Mouse (Mus musculus) CH12.LX (cell line): ENCODE measurements at regions not wholly inside any gene's neighbourhood (a gene's known extent, or its start where the extent isn't known, plus 50 kb on each side); places are given as distances from the start of the nearest gene placed in this dataset.

Source experiments
- DNase-seq: peaks from one replicate; pipeline ENCODE4 v3.0.0-alpha.2; 2013; ENCODE audit errors: extremely low read depth
- H3K27ac ChIP-seq: 2 replicates; pipeline ENCODE4 v1.5.1; 2012; ENCODE audit warnings: low read depth, mild to moderate bottlenecking, control low read depth, moderate library complexity; ENCODE audit not compliant: insufficient read depth
- H3K27me3 ChIP-seq: replicated peaks from 2 replicates; pipeline ENCODE3; 2012; ENCODE audit warnings: inconsistent platforms
- H3K36me3 ChIP-seq, 2 experiments: replicated peaks in 1 of 2; 2 replicates each; pipeline versions ENCODE3 to v1.6.1; 2012; ENCODE audit warnings: inconsistent platforms in 1 of 2, low read length in 1 of 2, mild to moderate bottlenecking in 1 of 2, mixed read lengths in 1 of 2, moderate library complexity in 1 of 2; ENCODE audit not compliant: control insufficient read depth in 1 of 2, insufficient read depth in 1 of 2
- H3K4me1 ChIP-seq, 2 experiments: 2 replicates each; pipeline ENCODE4 v1.6.1; 2012; ENCODE audit warnings: inconsistent platforms in 1 of 2, moderate library complexity in 1 of 2; ENCODE audit not compliant: insufficient read depth in 2 of 2, control insufficient read depth in 1 of 2
- H3K4me2 ChIP-seq: 2 replicates; pipeline ENCODE4 v1.6.1; 2012; ENCODE audit warnings: low read depth, mild to moderate bottlenecking, control low read depth; ENCODE audit not compliant: poor library complexity, insufficient read depth, severe bottlenecking
- H3K4me3 ChIP-seq, 3 experiments: fragments of 150-350 bp in 1 of 3; sonication (generic) in 1 of 3; replicated peaks in 1 of 3; 2 replicates each; pipeline versions ENCODE3 to v1.5.1; 2011 to 2012; ENCODE audit warnings: low read depth in 2 of 3, low read length in 2 of 3, mild to moderate bottlenecking in 2 of 3, moderate library complexity in 2 of 3, control low read depth in 1 of 3, improper control_type of control experiment in 1 of 3, inconsistent platforms in 1 of 3, mixed read lengths in 1 of 3; ENCODE audit not compliant: poor library complexity in 1 of 3
- H3K79me2 ChIP-seq: replicated peaks from 2 replicates; pipeline ENCODE4 v1.6.1; 2012; ENCODE audit warnings: mild to moderate bottlenecking, moderate library complexity; ENCODE audit not compliant: control insufficient read depth, poor library complexity, insufficient read depth, severe bottlenecking; ENCODE audit errors: extremely low read depth
- H3K9ac ChIP-seq: 2 replicates; pipeline ENCODE4 v1.6.1; 2012; ENCODE audit warnings: low read depth, mild to moderate bottlenecking, control low read depth, moderate library complexity; ENCODE audit not compliant: insufficient read depth
- H3K9me3 ChIP-seq: replicated peaks from 2 replicates; pipeline ENCODE3; 2012; ENCODE audit warnings: low read length, inconsistent platforms, mixed read lengths
- BHLHE40 ChIP-seq: IDR thresholded peaks from 2 replicates; pipeline ENCODE4 v1.6.1; 2011; ENCODE audit warnings: mild to moderate bottlenecking, low read depth, low read length, improper control_type of control experiment
- CHD1 ChIP-seq: IDR thresholded peaks from 2 replicates; pipeline ENCODE4 v1.6.1; 2012; ENCODE audit warnings: low read depth, low read length, improper control_type of control experiment, inconsistent platforms
- CHD2 ChIP-seq: IDR thresholded peaks from 2 replicates; pipeline ENCODE4 v1.6.1; 2011; ENCODE audit warnings: low read length, improper control_type of control experiment
- ELF1 ChIP-seq: IDR thresholded peaks from 2 replicates; pipeline ENCODE4 v1.6.1; 2014; ENCODE audit warnings: low read depth, mild to moderate bottlenecking, inconsistent platforms, low read length, improper control_type of control experiment
- EP300 ChIP-seq: IDR thresholded peaks from 2 replicates; pipeline ENCODE4 v1.6.1; 2011; ENCODE audit warnings: low read length, improper control_type of control experiment
- ETS1 ChIP-seq: conservative IDR thresholded peaks from 2 replicates; pipeline ENCODE4 v1.6.1; 2012; ENCODE audit warnings: low read depth, mild to moderate bottlenecking, inconsistent platforms, low read length, improper control_type of control experiment, moderate library complexity
- GABPA ChIP-seq: IDR thresholded peaks from 2 replicates; pipeline ENCODE4 v1.6.1; 2012; ENCODE audit warnings: low read depth, low read length, improper control_type of control experiment, inconsistent platforms; ENCODE audit not compliant: insufficient replicate concordance
- IRF4 ChIP-seq: IDR thresholded peaks from 2 replicates; pipeline ENCODE4 v1.6.1; 2014; ENCODE audit warnings: low read depth, mild to moderate bottlenecking, inconsistent platforms, low read length, improper control_type of control experiment
- JUN ChIP-seq: IDR thresholded peaks from 2 replicates; pipeline ENCODE4 v1.6.1; 2011; ENCODE audit warnings: low read depth, mild to moderate bottlenecking, low read length, improper control_type of control experiment, moderate library complexity; ENCODE audit not compliant: insufficient read depth
- KAT2A ChIP-seq: IDR thresholded peaks from 2 replicates; pipeline ENCODE4 v1.6.1; 2012; ENCODE audit warnings: low read length, improper control_type of control experiment, inconsistent platforms; ENCODE audit not compliant: insufficient replicate concordance
- MAZ ChIP-seq: IDR thresholded peaks from 2 replicates; pipeline ENCODE4 v1.6.1; 2012; ENCODE audit warnings: low read depth, mild to moderate bottlenecking, inconsistent platforms, low read length, improper control_type of control experiment, moderate library complexity
- MEF2A ChIP-seq: IDR thresholded peaks from 2 replicates; pipeline ENCODE4 v1.6.1; 2014; ENCODE audit warnings: low read depth, mild to moderate bottlenecking, inconsistent platforms, low read length, improper control_type of control experiment, borderline replicate concordance
- MYC ChIP-seq: IDR thresholded peaks from 2 replicates; pipeline ENCODE4 v1.6.1; 2011; ENCODE audit warnings: low read depth, mild to moderate bottlenecking, improper control_type of control experiment, low read length
- NELFE ChIP-seq: IDR thresholded peaks from 2 replicates; pipeline ENCODE4 v1.6.1; 2011; ENCODE audit warnings: low read depth, low read length, improper control_type of control experiment
- NRF1 ChIP-seq: IDR thresholded peaks from 2 replicates; pipeline ENCODE4 v1.6.1; 2014; ENCODE audit warnings: low read depth, mild to moderate bottlenecking, inconsistent platforms, low read length, improper control_type of control experiment, moderate library complexity
- PAX5 ChIP-seq: IDR thresholded peaks from 2 replicates; pipeline ENCODE4 v1.6.1; 2012; ENCODE audit warnings: low read length, inconsistent platforms, mixed read lengths
- POLR2A ChIP-seq: IDR thresholded peaks from 2 replicates; pipeline ENCODE4 v1.6.1; 2011; ENCODE audit warnings: low read depth, mild to moderate bottlenecking, improper control_type of control experiment, low read length
- RAD21 ChIP-seq: IDR thresholded peaks from 2 replicates; pipeline ENCODE4 v1.6.1; 2011; ENCODE audit warnings: low read depth, mild to moderate bottlenecking, low read length, improper control_type of control experiment, moderate library complexity
- SIN3A ChIP-seq: IDR thresholded peaks from 2 replicates; pipeline ENCODE4 v1.6.1; 2012; ENCODE audit warnings: low read length, improper control_type of control experiment, inconsistent platforms
- TBP ChIP-seq: conservative IDR thresholded peaks from 2 replicates; pipeline ENCODE4 v1.6.1; 2011; ENCODE audit warnings: low read depth, low read length, improper control_type of control experiment
- TCF12 ChIP-seq: IDR thresholded peaks from 2 replicates; pipeline ENCODE4 v1.6.1; 2014; ENCODE audit warnings: low read depth, mild to moderate bottlenecking, inconsistent platforms, low read length, improper control_type of control experiment
- UBTF ChIP-seq: IDR thresholded peaks from 2 replicates; pipeline ENCODE4 v1.6.1; 2012; ENCODE audit warnings: low read depth, mild to moderate bottlenecking, inconsistent platforms, low read length, improper control_type of control experiment, moderate library complexity
- USF2 ChIP-seq: conservative IDR thresholded peaks from 2 replicates; pipeline ENCODE4 v1.6.1; 2011; ENCODE audit warnings: low read depth, low read length, improper control_type of control experiment
- ZKSCAN1 ChIP-seq: IDR thresholded peaks from 2 replicates; pipeline ENCODE4 v1.6.1; 2012; ENCODE audit warnings: low read depth, inconsistent platforms, low read length, improper control_type of control experiment, borderline replicate concordance
- ZNF384 ChIP-seq: IDR thresholded peaks from 2 replicates; pipeline ENCODE4 v1.6.1; 2012; ENCODE audit warnings: low read depth, low read length, improper control_type of control experiment, inconsistent platforms
- dilution Hi-C: fragments of 300-500 bp; cut with MboI; formaldehyde crosslinking; loops from 2 replicates; pipeline ENCODE4 v1.14.3; 2020; ENCODE audit warnings: low sequenced_read_pairs; ENCODE audit not compliant: extremely low pct_unique_long_range_greater_than_20kb, extremely low pct_ligation_motif_present
- in situ Hi-C: fragments of 300-500 bp; cut with MboI; formaldehyde crosslinking; loops from 3 replicates; pipeline ENCODE4 v1.14.3; 2019; ENCODE audit warnings: low sequenced_read_pairs, low pct_ligation_motif_present, low pct_unique_long_range_greater_than_20kb, mixed read lengths

GRCm38 (mm10) chr11:24269046-24269445 lies 191.2 kb downstream of the Bcl11a start:
- no peak for DNase-seq
- no peak overlapping the region for H3K27ac ChIP-seq
- peaks cover 0 to 7% of the 10 kb centered on the region in 2 experiments; a peak in 1 of 4 replicates for H3K4me1 ChIP-seq
- TF ChIP-seq ELF1: no peak
- no peak for TF ChIP-seq POLR2A
- no peak for TF ChIP-seq PAX5
- TF ChIP-seq MAZ: no peak
- TF ChIP-seq ZNF384: no peak
- TF ChIP-seq CHD2: no peak
- no peak for TF ChIP-seq SIN3A
- TF ChIP-seq NRF1: no peak
- TF ChIP-seq CHD1: no peak
- no peak for TF ChIP-seq JUN
- no peak for TF ChIP-seq IRF4
- no peak for TF ChIP-seq BHLHE40
- no peak for TF ChIP-seq UBTF
- TF ChIP-seq ETS1: no peak
- TF ChIP-seq EP300: no peak
- no peak for TF ChIP-seq KAT2A
- TF ChIP-seq TBP: no peak
- in situ Hi-C loops: no loop called here
- dilution Hi-C loops: no loop called here
- no peaks in the 10 kb centered on the region for H3K27me3 ChIP-seq
- no peak overlapping the region for H3K4me3 ChIP-seq
- no peaks in the 10 kb centered on the region for H3K9me3 ChIP-seq
- H3K4me2 ChIP-seq: no peak overlapping the region
- H3K9ac ChIP-seq: no peak overlapping the region
- peaks cover 0 to 39% of the 10 kb centered on the region in 2 experiments for H3K36me3 ChIP-seq
- H3K79me2 ChIP-seq: no peaks in the 10 kb centered on the region

- Histone ChIP-seq H3K36me3 (no peaks in the 10 kb centered on the region), H3K9ac (no peak overlapping the region), H3K4me2 (no peak overlapping the region), H3K4me3 (no peak overlapping the region), H3K4me1 (peaks cover 0 to 31% of the 10 kb centered on the region in 2 experiments; a peak in 2 of 4 replicates), H3K9me3 (no peaks in the 10 kb centered on the region), H3K27ac (no peak overlapping the region), H3K79me2 (no peaks in the 10 kb centered on the region), H3K27me3 (no peaks in the 10 kb centered on the region)
- no peak for TF ChIP-seq NRF1
- no peak for TF ChIP-seq UBTF
- TF ChIP-seq NELFE: no peak
- no peak for TF ChIP-seq GABPA
- TF ChIP-seq RAD21: no peak
- TF ChIP-seq ZNF384: no peak
- no peak for TF ChIP-seq ETS1
- no peak for TF ChIP-seq ELF1
- TF ChIP-seq BHLHE40: no peak
- no peak for TF ChIP-seq MYC
- no peak for TF ChIP-seq KAT2A
- no peak for TF ChIP-seq POLR2A
- no peak for TF ChIP-seq MEF2A
- no peak for TF ChIP-seq ZKSCAN1
- no peak for TF ChIP-seq TCF12
- TF ChIP-seq USF2: no peak
- no peak for TF ChIP-seq PAX5
- dilution Hi-C loops: no loop called here
- in situ Hi-C loops: no loop called here
- no peak for DNase-seq
Observed at GRCm38 (mm10) chr11:24281628-24282027, 203.8 kb downstream of the Bcl11a start.
